Mouse (Mus musculus) splenic B cell, adult 2 months (primary cell): Measurements from ENCODE around the gene Myocd.

ENCODE experiments used
- DNase-seq: peaks from one replicate; pipeline ENCODE4 v3.0.0-alpha.2; 2011; ENCODE audit warnings: low read depth, low spot score
- H3K27me3 ChIP-seq: 2 replicates; pipeline ENCODE4 v1.6.1; 2012; ENCODE audit warnings: mild to moderate bottlenecking, low read length, moderate library complexity, mixed read lengths; ENCODE audit not compliant: control insufficient read depth, poor library complexity, insufficient read depth, severe bottlenecking
- H3K36me3 ChIP-seq: 2 replicates; pipeline ENCODE4 v1.6.1; 2012; ENCODE audit warnings: mild to moderate bottlenecking, low read length, moderate library complexity, mixed read lengths; ENCODE audit not compliant: control insufficient read depth, poor library complexity, insufficient read depth, severe bottlenecking

The Myocd gene

DNA sequence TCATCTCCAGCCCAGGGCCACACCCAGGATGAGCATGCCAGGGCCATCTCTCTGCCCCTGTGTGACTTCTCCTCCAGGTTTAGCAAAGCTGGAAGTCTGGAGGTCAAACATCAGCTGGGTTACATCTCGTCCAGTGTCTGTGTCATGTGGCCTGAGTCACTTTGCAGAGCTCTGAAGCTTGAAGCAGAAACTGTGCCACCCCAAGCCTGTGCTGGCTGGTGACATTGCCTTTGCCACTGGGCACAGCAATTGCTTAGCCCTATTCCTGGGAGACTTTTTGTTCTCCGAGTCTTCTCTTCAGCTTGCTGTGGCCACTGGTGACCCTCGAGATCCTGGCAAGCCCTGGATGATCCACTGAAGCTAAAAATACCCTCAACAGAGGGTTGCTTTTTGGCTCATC, 26.2 kb downstream of the Myocd start:
- H3K27me3 ChIP-seq = no peaks in the 10 kb centered on the region
- no peaks in the 10 kb centered on the region for H3K36me3 ChIP-seq
- DNase-seq = no peak

DNA sequence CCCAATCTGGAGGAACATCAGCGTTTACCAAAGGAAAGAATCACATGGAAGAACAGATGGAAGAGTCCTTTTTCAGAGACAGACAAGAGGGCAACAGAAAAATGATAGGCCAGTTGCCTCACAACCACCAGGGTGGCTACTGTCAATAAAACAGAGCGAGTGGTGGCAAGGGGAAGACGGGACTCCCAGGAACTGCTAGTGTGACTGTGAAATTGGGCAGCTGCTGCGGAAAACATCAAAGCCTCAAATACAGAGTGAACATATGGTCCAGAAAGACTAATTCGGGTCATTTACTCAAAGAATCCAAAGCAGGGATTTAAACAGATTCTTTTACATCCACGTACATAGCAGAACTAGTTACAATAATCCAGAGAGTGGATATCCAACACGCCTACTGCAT, 29.3 kb downstream of the Myocd start:
- Histone ChIP-seq H3K27me3 (no peaks in the 10 kb centered on the region), H3K36me3 (no peaks in the 10 kb centered on the region)
- no peak for DNase-seq

DNA sequence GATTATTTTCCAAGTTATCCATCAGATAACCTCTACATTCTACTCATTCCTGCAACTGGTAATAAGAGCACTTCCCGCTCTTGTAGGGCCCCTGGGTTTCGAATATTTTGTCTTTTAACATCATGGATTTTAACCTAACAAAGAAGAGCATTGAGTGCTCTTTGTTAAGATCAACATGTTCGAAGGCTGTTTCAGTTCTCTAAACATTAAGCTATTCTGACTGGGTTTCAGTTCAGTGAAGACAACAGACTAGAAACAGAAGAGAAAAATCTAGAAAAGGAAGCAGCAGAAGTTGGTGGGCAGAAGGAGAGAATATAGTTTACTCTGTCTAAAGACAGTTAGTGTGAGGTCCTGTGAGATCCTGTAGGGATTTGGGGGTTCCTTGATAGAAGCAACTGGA, 31.9 kb downstream of the Myocd start:
- no peak for DNase-seq
- no peaks in the 10 kb centered on the region for H3K27me3 ChIP-seq
- no peaks in the 10 kb centered on the region for H3K36me3 ChIP-seq

DNA sequence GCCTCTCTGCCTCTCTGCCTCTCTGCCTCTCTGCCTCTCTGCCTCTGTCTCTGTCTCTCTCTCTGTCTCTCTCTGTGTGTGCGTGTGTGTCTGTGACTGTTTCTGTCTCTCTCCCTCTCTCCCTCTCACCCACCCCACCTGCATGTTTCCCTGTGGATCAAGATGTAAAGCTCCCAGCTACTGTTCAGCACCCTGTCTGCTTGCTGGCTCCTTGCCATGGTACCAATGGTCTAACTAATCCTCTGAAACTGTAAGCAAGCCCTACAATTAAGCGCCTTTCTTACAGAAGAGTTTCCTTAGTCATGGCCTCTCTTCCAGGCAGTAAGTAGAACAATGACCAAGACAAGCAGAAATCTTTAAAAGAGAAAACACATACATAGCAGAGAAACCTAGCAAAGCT, 32.9 kb downstream of the Myocd start:
- Histone ChIP-seq H3K36me3 (no peaks in the 10 kb centered on the region), H3K27me3 (no peaks in the 10 kb centered on the region)
- no peak for DNase-seq

DNA sequence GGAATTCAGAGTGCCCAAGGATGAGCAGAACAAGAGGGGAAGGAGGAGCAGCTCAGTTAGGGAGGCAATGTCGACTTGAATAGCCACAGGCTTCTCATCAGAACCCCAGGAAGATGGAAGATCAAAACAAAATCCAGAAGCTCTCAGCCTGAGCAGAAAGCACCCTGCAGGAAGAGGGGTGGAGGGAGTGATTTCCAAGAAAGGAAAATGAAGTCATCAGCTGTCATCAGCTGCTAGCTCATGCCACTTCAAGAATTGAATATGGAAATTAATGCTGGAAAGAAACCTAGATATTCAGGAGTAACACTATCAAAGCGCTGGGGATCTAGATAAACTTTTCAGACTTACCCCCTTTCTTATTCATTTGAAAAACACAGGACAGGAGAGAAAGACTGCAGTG, 34.4 kb downstream of the Myocd start:
- no peaks in the 10 kb centered on the region for H3K36me3 ChIP-seq
- no peak for DNase-seq
- H3K27me3 ChIP-seq = no peaks in the 10 kb centered on the region

DNA sequence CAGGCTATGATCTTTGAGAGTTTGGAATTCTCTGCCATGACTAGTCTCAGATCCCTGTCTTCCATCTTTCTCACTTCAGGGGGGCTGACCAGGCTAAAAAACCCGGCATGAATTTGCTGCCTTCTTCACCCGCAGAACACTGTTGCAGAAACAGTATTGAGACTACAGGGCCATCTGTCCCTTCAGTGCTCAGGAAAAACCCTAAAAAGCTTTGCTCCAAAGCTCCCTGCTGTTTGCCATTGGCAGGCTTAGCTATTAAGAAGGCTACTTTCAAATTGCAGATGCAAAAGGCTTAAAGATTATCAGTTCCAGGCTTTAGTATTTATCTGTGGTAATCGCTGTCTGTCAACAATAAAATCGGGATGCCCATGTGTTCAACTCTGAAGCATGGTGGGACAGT, 38.0 kb downstream of the Myocd start:
- Histone ChIP-seq H3K36me3 (no peaks in the 10 kb centered on the region), H3K27me3 (no peaks in the 10 kb centered on the region)
- no peak for DNase-seq

DNA sequence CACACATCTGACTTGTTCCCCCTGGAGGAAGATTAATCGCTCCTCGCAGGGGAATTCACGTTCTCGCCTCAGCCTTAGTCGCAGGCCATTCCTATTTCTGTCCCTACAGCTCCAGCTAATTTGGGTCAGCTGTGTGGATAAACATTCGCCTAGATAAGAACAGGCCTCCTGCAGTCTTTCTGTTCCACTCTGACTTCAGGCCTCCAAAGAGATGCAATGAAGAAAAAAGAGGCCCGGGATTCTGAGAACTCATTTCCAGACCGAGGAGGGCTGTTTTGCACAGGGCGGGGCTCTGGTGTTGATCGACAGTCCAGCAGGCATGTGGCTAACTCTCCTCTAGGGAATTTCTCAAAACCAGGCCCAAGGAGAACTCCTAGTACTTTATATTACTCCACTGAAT, 43.0 kb downstream of the Myocd start:
- no peaks in the 10 kb centered on the region for H3K27me3 ChIP-seq
- no peaks in the 10 kb centered on the region for H3K36me3 ChIP-seq
- DNase-seq = no peak

DNA sequence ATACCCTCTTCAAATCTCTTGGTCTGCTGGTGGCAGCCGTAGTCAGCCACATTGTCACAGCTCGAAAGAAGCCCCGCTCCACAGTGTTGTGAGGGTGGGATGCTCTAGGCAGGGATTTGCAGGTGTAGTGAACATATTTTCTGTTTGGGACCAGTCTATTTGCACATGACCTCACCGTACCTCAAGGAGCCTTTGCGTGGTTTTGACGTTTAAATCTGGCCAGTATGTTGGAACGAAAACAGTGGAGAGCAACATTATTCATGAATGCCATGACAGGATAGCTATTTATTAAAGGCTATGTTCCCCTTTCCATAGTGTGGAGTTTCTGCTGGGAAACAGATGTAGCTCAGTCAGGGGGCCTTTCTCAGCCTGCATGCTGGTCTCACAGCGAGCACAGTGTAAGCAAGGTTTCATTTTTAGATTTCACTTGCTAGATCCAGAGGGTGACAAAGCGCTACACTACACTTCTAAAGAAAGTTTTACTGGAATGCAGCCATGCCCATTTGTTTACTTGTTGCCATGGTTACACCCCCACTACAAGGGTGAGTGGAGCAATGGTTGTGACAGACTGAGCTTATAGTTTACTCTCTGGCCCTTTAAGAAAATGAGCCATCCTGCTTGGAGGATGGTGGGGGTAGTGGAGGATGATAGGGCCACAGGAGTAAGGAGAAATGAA, 54.7 kb downstream of the Myocd start:
- Histone ChIP-seq H3K27me3 (no peaks in the 10 kb centered on the region; the same call in 1 of the 2 replicates), H3K36me3 (no peaks in the 10 kb centered on the region)
- DNase-seq = no peak

DNA sequence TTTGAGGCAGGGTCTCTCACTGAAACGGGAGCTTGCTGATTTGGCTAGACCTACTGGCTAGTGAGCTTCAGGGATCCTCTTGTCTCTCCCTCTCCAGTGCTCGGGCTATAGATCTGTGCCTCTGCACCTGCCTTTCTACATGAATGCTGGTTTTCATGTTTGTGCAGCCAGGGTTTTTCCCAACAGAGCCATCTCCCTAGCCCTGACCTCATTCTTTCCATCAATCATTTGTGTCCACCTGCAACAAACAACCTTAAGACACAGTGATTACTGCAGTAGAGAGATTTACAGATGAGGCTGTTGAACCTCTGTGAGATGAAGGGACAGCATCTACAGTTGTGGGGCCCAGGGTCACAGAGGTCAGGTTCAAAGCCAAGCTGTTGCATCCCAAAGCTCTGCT, 56.0 kb downstream of the Myocd start:
- no peak for DNase-seq
- H3K36me3 ChIP-seq = no peaks in the 10 kb centered on the region

DNA sequence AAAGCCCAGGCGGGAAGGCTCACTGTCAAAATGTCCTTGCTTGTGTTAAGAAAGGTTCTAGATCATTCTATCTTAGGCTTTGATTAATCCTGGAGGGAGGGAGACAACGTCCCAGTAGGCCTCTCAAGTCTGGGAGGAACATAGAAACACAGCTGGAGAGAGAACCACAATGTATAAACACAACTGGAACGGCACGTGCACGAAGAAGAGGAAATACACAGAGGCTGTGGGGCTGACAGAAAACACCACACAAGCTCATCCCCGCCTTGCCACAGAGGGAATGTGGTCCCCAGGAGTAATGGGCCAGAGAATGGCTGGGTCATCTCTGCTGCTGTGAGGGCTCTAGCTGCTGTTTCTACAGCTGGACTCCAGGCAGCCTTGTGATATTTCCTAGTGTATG, 58.1 kb downstream of the Myocd start:
- Histone ChIP-seq H3K27me3 (no peaks in the 10 kb centered on the region; the same call in 1 of the 2 replicates), H3K36me3 (no peaks in the 10 kb centered on the region)
- DNase-seq = no peak

More for the DNA sequence above, 56.0 kb downstream of the Myocd start:
- no peaks in the 10 kb centered on the region; the same call in 1 of the 2 replicates for H3K27me3 ChIP-seq

DNA sequence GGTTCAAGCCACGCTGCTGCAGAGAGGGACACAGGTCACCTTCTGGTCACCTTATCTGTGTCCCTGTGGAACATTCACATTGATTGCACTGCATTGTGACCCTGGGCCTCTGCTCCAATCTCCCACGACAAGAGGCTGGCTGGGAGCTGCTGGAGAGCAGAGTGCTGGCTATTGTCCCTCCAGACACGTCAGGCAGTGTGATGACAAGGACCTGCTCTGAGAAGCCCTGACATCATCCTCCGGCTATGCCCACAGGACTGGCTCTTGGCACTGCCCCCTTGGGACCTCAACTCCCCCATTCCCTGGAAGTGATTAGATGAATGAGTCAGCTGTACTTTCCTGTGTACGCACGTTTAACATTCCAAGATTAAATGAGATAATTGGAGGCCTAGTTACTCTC, 60.3 kb downstream of the Myocd start:
- Histone ChIP-seq H3K36me3 (no peaks in the 10 kb centered on the region), H3K27me3 (no peaks in the 10 kb centered on the region; the same call in 1 of the 2 replicates)
- DNase-seq = no peak

DNA sequence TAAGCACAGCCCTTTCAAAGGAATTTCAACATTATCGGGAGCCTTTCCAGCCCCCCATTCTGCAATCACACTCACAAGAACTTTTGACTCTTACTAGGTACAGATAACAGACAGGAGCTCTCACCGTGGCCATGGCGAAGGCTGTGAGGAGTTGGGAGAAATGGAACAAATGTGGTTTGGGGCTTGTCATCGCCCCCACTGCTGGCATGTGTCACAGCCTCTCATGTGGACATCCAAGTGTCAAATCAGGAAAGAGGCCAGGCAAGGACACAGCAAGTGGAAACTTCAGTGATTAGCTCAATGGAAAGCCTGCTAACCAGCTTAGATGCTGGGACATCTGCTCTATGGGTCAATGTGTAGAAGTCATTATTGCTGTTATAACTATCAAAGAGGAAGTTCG, 64.5 kb downstream of the Myocd start:
- Histone ChIP-seq H3K27me3 (no peaks in the 10 kb centered on the region), H3K36me3 (no peaks in the 10 kb centered on the region)
- DNase-seq = no peak

DNA sequence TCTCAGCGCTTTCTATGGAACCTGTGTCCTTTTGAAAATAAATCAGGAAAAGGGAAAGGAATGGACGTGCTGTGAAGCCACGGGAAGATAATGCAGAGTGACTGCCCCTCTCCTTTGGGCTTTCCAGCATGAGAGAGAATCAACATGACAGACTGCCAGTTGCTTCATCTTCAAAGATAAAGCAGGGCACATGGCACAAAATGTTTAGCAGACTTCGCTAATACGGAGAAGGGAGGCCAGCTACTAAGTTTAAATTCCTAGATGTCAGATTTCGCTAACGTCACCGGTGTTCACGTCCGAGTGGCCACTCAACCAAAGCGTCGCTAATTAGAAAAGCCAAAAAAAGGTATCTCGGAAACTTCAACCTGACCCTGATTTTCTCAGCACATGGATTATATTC, 65.1 kb downstream of the Myocd start:
- Histone ChIP-seq H3K27me3 (no peaks in the 10 kb centered on the region), H3K36me3 (no peaks in the 10 kb centered on the region)
- no peak for DNase-seq

DNA sequence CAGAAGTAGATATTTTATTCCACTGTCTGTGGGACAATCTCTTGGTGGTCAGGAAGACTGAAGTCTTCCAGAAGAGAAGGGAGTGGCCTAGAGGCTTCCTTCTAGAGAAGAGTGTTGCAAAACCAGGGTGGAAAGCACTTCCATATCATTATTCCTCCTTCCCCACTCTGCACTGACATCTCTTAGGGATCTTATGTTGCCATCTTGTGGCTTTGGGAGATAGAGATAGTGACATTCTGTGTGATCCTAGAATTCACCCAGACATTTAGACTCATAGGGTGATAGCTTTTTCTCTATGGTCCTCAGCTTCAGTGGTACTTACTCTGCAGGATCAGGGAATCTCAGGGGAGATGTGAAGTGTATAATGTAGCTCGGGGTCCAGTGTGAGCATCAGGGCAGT, 66.8 kb downstream of the Myocd start:
- Histone ChIP-seq H3K27me3 (no peaks in the 10 kb centered on the region), H3K36me3 (no peaks in the 10 kb centered on the region)
- DNase-seq = no peak

DNA sequence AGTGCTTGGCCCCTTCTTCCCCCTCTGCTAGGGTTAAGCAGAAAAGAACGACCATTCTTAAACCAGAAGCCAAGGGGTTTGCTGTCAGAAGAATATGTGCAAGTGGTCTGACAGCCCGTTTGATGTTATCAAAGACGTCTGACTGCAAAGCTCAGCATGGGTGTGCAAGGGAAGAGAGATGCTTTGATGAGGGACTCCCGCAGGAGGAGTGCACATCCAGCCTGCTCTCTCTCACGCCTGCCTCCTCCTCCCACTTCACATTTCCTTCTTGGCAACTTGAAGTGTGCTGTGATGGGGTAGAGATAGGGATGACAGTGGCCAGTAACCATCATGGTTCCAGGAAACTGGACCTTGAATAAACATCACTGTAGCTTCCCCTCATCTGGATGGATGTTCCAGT, 67.6 kb downstream of the Myocd start:
- H3K27me3 ChIP-seq = no peaks in the 10 kb centered on the region
- H3K36me3 ChIP-seq = no peaks in the 10 kb centered on the region
- no peak for DNase-seq

DNA sequence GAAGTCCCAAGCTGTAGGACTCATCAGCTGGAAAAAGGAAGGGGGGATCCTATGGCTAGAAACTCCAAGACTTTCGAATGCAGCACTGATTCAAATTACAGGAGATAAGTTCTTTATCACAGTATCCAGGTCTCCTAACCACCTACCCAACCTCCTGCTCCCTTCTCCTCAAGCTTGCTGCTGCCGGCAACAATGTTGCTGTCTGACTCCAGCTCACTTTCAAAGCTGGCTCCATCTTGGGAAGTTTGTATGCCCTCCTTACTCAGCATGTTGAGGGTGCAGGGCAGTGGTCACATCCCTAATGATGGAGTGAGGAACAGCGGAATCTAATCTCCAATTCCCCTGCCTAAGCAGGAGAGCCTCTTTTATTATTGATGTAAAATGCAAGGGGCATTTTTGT, 71.8 kb downstream of the Myocd start:
- H3K27me3 ChIP-seq = no peaks in the 10 kb centered on the region
- DNase-seq = no peak
- H3K36me3 ChIP-seq = no peaks in the 10 kb centered on the region
